Mouse (Mus musculus): ENCODE results near the gene Prox1. TPM values are rescaled to one million over a fixed set of nuclear protein-coding genes. Genes with fewer than 3 reads are reported as not detected.

Prox1 gene
- polyA plus RNA-seq, 1 experiment from 2014 or later, result 16.4 TPM

DNA sequence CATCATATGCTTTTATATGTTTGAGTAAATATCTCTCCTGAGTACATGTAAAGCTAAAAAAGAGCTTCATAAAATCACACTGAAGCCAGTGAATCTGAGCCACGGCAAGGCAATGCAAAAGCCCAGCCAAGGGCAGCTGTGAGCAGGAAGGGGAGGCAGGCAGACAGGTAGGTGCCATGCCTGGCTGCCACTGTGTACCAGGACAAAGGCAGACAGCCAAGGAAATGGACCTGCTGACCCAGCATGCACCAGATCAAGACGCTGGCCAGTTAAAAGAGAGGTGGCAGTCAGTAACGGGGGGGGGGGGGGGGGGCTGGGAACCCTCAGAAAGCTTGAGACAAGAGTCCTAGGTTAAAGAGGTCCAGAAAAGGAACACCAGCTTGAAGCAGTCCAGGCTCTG lies 6.4 kb upstream of the Prox1 start:
- H3K36me3 ChIP-seq (ENCODE audit: control insufficient read depth, insufficient read depth), result no peaks in the 10 kb centered on the region
- peaks cover 7% of the 10 kb centered on the region; the same call in 1 of the 2 replicates for H3K27me3 ChIP-seq (ENCODE audit: control insufficient read depth, insufficient read depth, low read length)
- H3K4me3 ChIP-seq (ENCODE audit: low read length), result no peak overlapping the region
- no peak for ATAC-seq (replicated peaks; ENCODE audit: extremely low read depth, insufficient read depth, low FRiP score)
- peaks cover 15% of the 10 kb centered on the region for H3K4me1 ChIP-seq (ENCODE audit: control insufficient read depth, insufficient read depth, low read length)
- no peak overlapping the region for H3K27ac ChIP-seq (ENCODE audit: low read length)
- no peaks in the 10 kb centered on the region for H3K9me3 ChIP-seq (replicated peaks; ENCODE audit: control insufficient read depth, low read length)
- 23% methylated on average over 3 of the region's 3 CpGs for WGBS
- no peak overlapping the region for H3K4me2 ChIP-seq (ENCODE audit: low read depth, low read length)
- no peak overlapping the region for H3K9ac ChIP-seq (ENCODE audit: low read length)

DNA sequence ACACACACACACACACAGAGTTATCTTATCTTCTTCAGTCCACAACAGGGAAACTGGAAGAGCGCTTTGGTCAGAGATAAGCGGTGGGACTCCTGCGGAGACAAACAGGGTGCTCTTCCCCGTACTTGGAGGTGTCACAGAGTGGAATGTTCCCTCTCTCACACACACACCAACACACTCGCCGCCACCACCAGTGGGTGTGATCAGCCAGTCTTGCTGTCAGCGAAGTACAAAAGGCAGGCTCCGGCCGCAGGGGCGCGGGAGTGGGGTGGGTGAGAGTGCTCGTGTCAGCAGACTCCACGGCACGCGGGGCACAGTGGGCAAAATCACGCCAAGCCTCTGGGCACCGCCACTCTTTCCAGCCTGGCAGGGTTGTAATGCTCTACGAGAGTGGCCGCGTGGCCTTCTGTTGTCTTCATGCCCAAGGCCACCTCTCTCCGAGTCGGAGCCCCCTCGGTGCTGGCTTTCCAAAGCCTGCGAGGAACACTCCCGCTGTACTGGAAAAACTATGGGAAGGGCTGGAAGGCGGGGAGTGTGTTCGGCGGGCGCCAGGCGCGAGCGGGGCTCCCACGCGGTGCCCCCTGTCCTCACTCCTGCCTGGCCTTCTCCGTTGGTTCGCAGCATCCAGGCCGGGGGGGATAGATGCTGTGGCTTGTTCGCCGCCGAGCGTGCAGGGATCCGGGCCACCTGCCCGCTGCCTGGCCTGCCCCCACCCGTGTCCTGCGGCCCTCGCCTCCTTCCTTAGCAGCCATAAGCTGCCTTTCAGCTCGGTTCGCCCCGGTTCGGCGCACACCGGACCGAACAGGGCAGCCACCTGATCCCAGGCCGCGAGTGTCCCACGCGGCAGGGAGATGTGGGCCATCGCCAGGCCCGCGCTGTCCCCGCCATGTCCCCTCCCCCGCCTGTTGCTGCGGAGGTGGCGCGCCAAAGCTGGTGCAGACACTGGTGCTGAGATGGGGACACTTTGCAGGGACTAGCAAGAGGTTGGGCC lies 4.5 kb upstream of the Prox1 start:
- H3K4me2 ChIP-seq (ENCODE audit: low read depth, low read length), result peak overlapping the region; percentile 69
- WGBS, result 2% methylated on average over 65 of the region's 65 CpGs
- peak overlapping the region; percentile 74 for H3K27ac ChIP-seq (ENCODE audit: low read length)
- H3K27me3 ChIP-seq (ENCODE audit: control insufficient read depth, insufficient read depth, low read length), result peaks cover 7% of the 10 kb centered on the region; the same call in 1 of the 2 replicates
- ATAC-seq (replicated peaks; ENCODE audit: extremely low read depth, insufficient read depth, low FRiP score), result peak; percentile 23
- H3K9ac ChIP-seq (ENCODE audit: low read length), result peak overlapping the region; percentile 72
- H3K9me3 ChIP-seq (replicated peaks; ENCODE audit: control insufficient read depth, low read length), result no peaks in the 10 kb centered on the region
- peak overlapping the region; percentile 47 for H3K4me3 ChIP-seq (ENCODE audit: low read length)
- H3K36me3 ChIP-seq (ENCODE audit: control insufficient read depth, insufficient read depth), result no peaks in the 10 kb centered on the region
- H3K4me1 ChIP-seq (ENCODE audit: control insufficient read depth, insufficient read depth, low read length), result peaks cover 19% of the 10 kb centered on the region

DNA sequence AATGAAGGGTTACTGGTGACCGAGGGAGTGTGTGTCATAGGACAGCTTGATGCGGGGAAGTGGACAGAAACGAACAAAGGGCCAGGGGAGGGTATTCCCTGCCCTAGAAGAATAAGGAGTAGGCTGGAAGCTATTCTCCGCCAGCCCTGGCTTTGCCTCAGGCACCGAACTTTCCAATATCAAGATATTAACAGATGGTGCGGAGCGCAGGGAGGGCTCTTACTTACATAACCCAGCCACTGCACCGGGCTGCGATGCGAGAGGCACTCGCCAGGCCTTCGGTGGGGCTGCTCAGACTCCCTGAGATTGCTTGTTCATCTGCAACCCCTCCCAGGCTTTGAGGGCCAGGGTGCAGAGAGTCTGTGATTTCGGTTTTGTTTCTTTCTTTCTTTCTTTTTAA lies 3.7 kb upstream of the Prox1 start:
- H3K4me3 ChIP-seq (ENCODE audit: low read length), result peak overlapping the region; percentile 47
- H3K27ac ChIP-seq (ENCODE audit: low read length), result peak overlapping the region; percentile 68
- no peaks in the 10 kb centered on the region for H3K36me3 ChIP-seq (ENCODE audit: control insufficient read depth, insufficient read depth)
- WGBS, result 6% methylated on average over 13 of the region's 13 CpGs
- ATAC-seq (replicated peaks; ENCODE audit: extremely low read depth, insufficient read depth, low FRiP score), result no peak
- H3K9me3 ChIP-seq (replicated peaks; ENCODE audit: control insufficient read depth, low read length), result no peaks in the 10 kb centered on the region
- H3K4me1 ChIP-seq (ENCODE audit: control insufficient read depth, insufficient read depth, low read length), result peaks cover 19% of the 10 kb centered on the region
- H3K27me3 ChIP-seq (ENCODE audit: control insufficient read depth, insufficient read depth, low read length), result peaks cover 7% of the 10 kb centered on the region; the same call in 1 of the 2 replicates
- peak overlapping the region; percentile 64 for H3K9ac ChIP-seq (ENCODE audit: low read length)
- H3K4me2 ChIP-seq (ENCODE audit: low read depth, low read length), result peak overlapping the region; percentile 69

GRCm38 (mm10) chr1:190173596-190173995 lies 3.1 kb upstream of the Prox1 start:
- peak overlapping the region; percentile 69 for H3K4me2 ChIP-seq (ENCODE audit: low read depth, low read length)
- peaks cover 19% of the 10 kb centered on the region for H3K4me1 ChIP-seq (ENCODE audit: control insufficient read depth, insufficient read depth, low read length)
- H3K9ac ChIP-seq (ENCODE audit: low read length), result peak overlapping the region; percentile 51; the same call in 1 of the 2 replicates
- WGBS, result 10% methylated on average over 16 of the region's 16 CpGs
- H3K36me3 ChIP-seq (ENCODE audit: control insufficient read depth, insufficient read depth), result no peaks in the 10 kb centered on the region
- no peaks in the 10 kb centered on the region for H3K9me3 ChIP-seq (replicated peaks; ENCODE audit: control insufficient read depth, low read length)
- no peak for ATAC-seq (replicated peaks; ENCODE audit: extremely low read depth, insufficient read depth, low FRiP score)
- H3K27me3 ChIP-seq (ENCODE audit: control insufficient read depth, insufficient read depth, low read length), result peaks cover 7% of the 10 kb centered on the region; the same call in 1 of the 2 replicates
- H3K27ac ChIP-seq (ENCODE audit: low read length), result peak overlapping the region; percentile 60
- H3K4me3 ChIP-seq (ENCODE audit: low read length), result peak overlapping the region; percentile 86

DNA sequence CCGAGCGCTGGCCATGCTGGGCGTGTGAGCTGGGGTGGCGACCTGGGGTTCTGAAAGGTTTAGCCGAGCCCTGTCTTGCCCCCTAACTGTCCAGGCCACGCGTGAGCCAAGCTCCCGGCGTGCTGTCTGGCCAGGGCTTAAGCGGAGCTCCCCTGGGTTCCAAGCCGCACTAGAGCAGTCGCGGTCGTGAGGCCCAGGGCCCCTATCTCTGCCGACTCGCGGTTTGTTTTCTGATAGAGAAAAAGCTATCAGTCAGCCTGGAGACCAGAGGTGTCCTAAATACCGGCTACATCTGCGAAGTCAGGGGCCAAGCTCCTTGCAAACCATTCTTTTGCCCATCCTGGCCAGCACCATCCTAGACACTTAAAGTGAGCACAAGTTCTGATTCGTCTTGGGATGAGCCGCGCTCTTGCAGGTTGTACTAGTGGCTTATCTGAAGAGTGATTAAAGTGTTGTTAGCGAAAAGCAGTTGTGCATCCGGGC lies 2.5 kb upstream of the Prox1 start:
- Histone ChIP-seq H3K36me3 (ENCODE audit: control insufficient read depth, insufficient read depth) (no peaks in the 10 kb centered on the region), H3K9ac (ENCODE audit: low read length) (peak overlapping the region; percentile 71), H3K27me3 (ENCODE audit: control insufficient read depth, insufficient read depth, low read length) (peaks cover 7% of the 10 kb centered on the region; the same call in 1 of the 2 replicates), H3K4me1 (ENCODE audit: control insufficient read depth, insufficient read depth, low read length) (peaks cover 19% of the 10 kb centered on the region), H3K27ac (ENCODE audit: low read length) (peak overlapping the region; percentile 48), H3K9me3 (replicated peaks; ENCODE audit: control insufficient read depth, low read length) (no peaks in the 10 kb centered on the region), H3K4me2 (ENCODE audit: low read depth, low read length) (peak overlapping the region; percentile 69), H3K4me3 (ENCODE audit: low read length) (peak overlapping the region; percentile 86)
- ATAC-seq (replicated peaks; ENCODE audit: extremely low read depth, insufficient read depth, low FRiP score), result no peak
- 3% methylated on average over 24 of the region's 24 CpGs for WGBS

- H3K4me1 ChIP-seq (ENCODE audit: control insufficient read depth, insufficient read depth, low read length), result peaks cover 19% of the 10 kb centered on the region
- H3K27ac ChIP-seq (ENCODE audit: low read length), result peak overlapping the region; percentile 48
- no peak for ATAC-seq (replicated peaks; ENCODE audit: extremely low read depth, insufficient read depth, low FRiP score)
- H3K9ac ChIP-seq (ENCODE audit: low read length), result peak overlapping the region; percentile 90
- H3K9me3 ChIP-seq (replicated peaks; ENCODE audit: control insufficient read depth, low read length), result no peaks in the 10 kb centered on the region
- H3K27me3 ChIP-seq (ENCODE audit: control insufficient read depth, insufficient read depth, low read length), result peaks cover 7% of the 10 kb centered on the region; the same call in 1 of the 2 replicates
- peak overlapping the region; percentile 86 for H3K4me3 ChIP-seq (ENCODE audit: low read length)
- WGBS, result 7% methylated on average over 32 of the region's 32 CpGs
- peak overlapping the region; percentile 69 for H3K4me2 ChIP-seq (ENCODE audit: low read depth, low read length)
- H3K36me3 ChIP-seq (ENCODE audit: control insufficient read depth, insufficient read depth), result no peaks in the 10 kb centered on the region
Measured at GRCm38 (mm10) chr1:190172311-190172978, 1.9 kb upstream of the Prox1 start.

- H3K4me2 ChIP-seq (ENCODE audit: low read depth, low read length), result peak overlapping the region; percentile 69
- H3K27ac ChIP-seq (ENCODE audit: low read length), result 0 out of 2 replicates have a peak overlapping the region, but pooled peaks have one; percentile 7
Measured at GRCm38 (mm10) chr1:190171750-190172149, 1.2 kb upstream of the Prox1 start.

DNA sequence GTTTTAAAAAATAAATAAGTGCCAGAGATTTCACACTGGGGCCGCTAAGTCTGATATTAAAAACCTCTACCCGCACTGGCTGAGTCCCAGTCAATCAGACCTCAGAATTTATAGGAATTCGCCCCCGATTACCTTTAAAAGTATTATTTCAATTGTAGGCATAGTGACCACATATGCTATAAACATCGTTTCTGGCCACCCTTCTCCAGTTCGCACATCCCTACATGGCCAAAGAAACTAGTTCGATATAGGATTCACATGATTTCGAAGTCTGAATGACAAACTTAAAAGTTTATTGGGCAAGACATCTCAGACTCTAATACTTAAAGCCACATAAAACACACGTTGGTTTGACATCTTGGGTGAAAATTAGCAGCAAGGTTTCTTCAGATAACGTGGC lies 827 bp upstream of the Prox1 start:
- no peak for ATAC-seq (replicated peaks; ENCODE audit: extremely low read depth, insufficient read depth, low FRiP score)
- Histone ChIP-seq H3K36me3 (ENCODE audit: control insufficient read depth, insufficient read depth) (no peaks in the 10 kb centered on the region), H3K4me2 (ENCODE audit: low read depth, low read length) (peak overlapping the region; percentile 69), H3K4me3 (ENCODE audit: low read length) (peak overlapping the region; percentile 86), H3K4me1 (ENCODE audit: control insufficient read depth, insufficient read depth, low read length) (peaks cover 19% of the 10 kb centered on the region), H3K9ac (ENCODE audit: low read length) (peak overlapping the region; percentile 90), H3K9me3 (replicated peaks; ENCODE audit: control insufficient read depth, low read length) (no peaks in the 10 kb centered on the region), H3K27ac (ENCODE audit: low read length) (peak overlapping the region; percentile 98), H3K27me3 (ENCODE audit: control insufficient read depth, insufficient read depth, low read length) (peaks cover 7% of the 10 kb centered on the region; the same call in 1 of the 2 replicates)
- WGBS, result 6% methylated on average over 10 of the region's 10 CpGs

More at GRCm38 (mm10) chr1:190171750-190172149, 1.2 kb upstream of the Prox1 start:
- no peaks in the 10 kb centered on the region for H3K9me3 ChIP-seq (replicated peaks; ENCODE audit: control insufficient read depth, low read length)
- H3K36me3 ChIP-seq (ENCODE audit: control insufficient read depth, insufficient read depth), result no peaks in the 10 kb centered on the region
- H3K4me1 ChIP-seq (ENCODE audit: control insufficient read depth, insufficient read depth, low read length), result peaks cover 19% of the 10 kb centered on the region
- 3% methylated on average over 12 of the region's 12 CpGs for WGBS
- no peak for ATAC-seq (replicated peaks; ENCODE audit: extremely low read depth, insufficient read depth, low FRiP score)
- H3K27me3 ChIP-seq (ENCODE audit: control insufficient read depth, insufficient read depth, low read length), result peaks cover 7% of the 10 kb centered on the region; the same call in 1 of the 2 replicates
- peak overlapping the region; percentile 90 for H3K9ac ChIP-seq (ENCODE audit: low read length)
- peak overlapping the region; percentile 86 for H3K4me3 ChIP-seq (ENCODE audit: low read length)

Data from heart, embryonic 16.5 days (tissue).